Mouse (Mus musculus) CH12.LX (cell line): ENCODE measurements at regions not wholly inside any gene's neighbourhood (a gene's known extent, or its start where the extent isn't known, plus 50 kb on each side); places are given as distances from the start of the nearest gene placed in this dataset.

ENCODE experiments used
- DNase-seq: peaks from one replicate; pipeline ENCODE4 v3.0.0-alpha.2; 2013; ENCODE audit errors: extremely low read depth
- H3K27ac ChIP-seq: 2 replicates; pipeline ENCODE4 v1.5.1; 2012; ENCODE audit warnings: low read depth, mild to moderate bottlenecking, control low read depth, moderate library complexity; ENCODE audit not compliant: insufficient read depth
- H3K27me3 ChIP-seq: replicated peaks from 2 replicates; pipeline ENCODE3; 2012; ENCODE audit warnings: inconsistent platforms
- H3K36me3 ChIP-seq, 2 experiments: replicated peaks in 1 of 2; 2 replicates each; pipeline versions ENCODE3 to v1.6.1; 2012; ENCODE audit warnings: inconsistent platforms in 1 of 2, low read length in 1 of 2, mild to moderate bottlenecking in 1 of 2, mixed read lengths in 1 of 2, moderate library complexity in 1 of 2; ENCODE audit not compliant: control insufficient read depth in 1 of 2, insufficient read depth in 1 of 2
- H3K4me1 ChIP-seq, 2 experiments: 2 replicates each; pipeline ENCODE4 v1.6.1; 2012; ENCODE audit warnings: inconsistent platforms in 1 of 2, moderate library complexity in 1 of 2; ENCODE audit not compliant: insufficient read depth in 2 of 2, control insufficient read depth in 1 of 2
- H3K4me2 ChIP-seq: 2 replicates; pipeline ENCODE4 v1.6.1; 2012; ENCODE audit warnings: low read depth, mild to moderate bottlenecking, control low read depth; ENCODE audit not compliant: poor library complexity, insufficient read depth, severe bottlenecking
- H3K4me3 ChIP-seq, 3 experiments: fragments of 150-350 bp in 1 of 3; sonication (generic) in 1 of 3; replicated peaks in 1 of 3; 2 replicates each; pipeline versions ENCODE3 to v1.5.1; 2011 to 2012; ENCODE audit warnings: low read depth in 2 of 3, low read length in 2 of 3, mild to moderate bottlenecking in 2 of 3, moderate library complexity in 2 of 3, control low read depth in 1 of 3, improper control_type of control experiment in 1 of 3, inconsistent platforms in 1 of 3, mixed read lengths in 1 of 3; ENCODE audit not compliant: poor library complexity in 1 of 3
- H3K79me2 ChIP-seq: replicated peaks from 2 replicates; pipeline ENCODE4 v1.6.1; 2012; ENCODE audit warnings: mild to moderate bottlenecking, moderate library complexity; ENCODE audit not compliant: control insufficient read depth, poor library complexity, insufficient read depth, severe bottlenecking; ENCODE audit errors: extremely low read depth
- H3K9ac ChIP-seq: 2 replicates; pipeline ENCODE4 v1.6.1; 2012; ENCODE audit warnings: low read depth, mild to moderate bottlenecking, control low read depth, moderate library complexity; ENCODE audit not compliant: insufficient read depth
- H3K9me3 ChIP-seq: replicated peaks from 2 replicates; pipeline ENCODE3; 2012; ENCODE audit warnings: low read length, inconsistent platforms, mixed read lengths
- CHD1 ChIP-seq: IDR thresholded peaks from 2 replicates; pipeline ENCODE4 v1.6.1; 2012; ENCODE audit warnings: low read depth, low read length, improper control_type of control experiment, inconsistent platforms
- CHD2 ChIP-seq: IDR thresholded peaks from 2 replicates; pipeline ENCODE4 v1.6.1; 2011; ENCODE audit warnings: low read length, improper control_type of control experiment
- CTCF ChIP-seq, 2 experiments: IDR thresholded peaks in 1 of 2; conservative IDR thresholded peaks in 1 of 2; 2 replicates each; pipeline ENCODE4 v1.5.1; 2011 to 2012; ENCODE audit warnings: low read depth in 2 of 2, low read length in 2 of 2, improper control_type of control experiment in 1 of 2, inconsistent platforms in 1 of 2, mild to moderate bottlenecking in 1 of 2, moderate library complexity in 1 of 2
- ELF1 ChIP-seq: IDR thresholded peaks from 2 replicates; pipeline ENCODE4 v1.6.1; 2014; ENCODE audit warnings: low read depth, mild to moderate bottlenecking, inconsistent platforms, low read length, improper control_type of control experiment
- ETS1 ChIP-seq: conservative IDR thresholded peaks from 2 replicates; pipeline ENCODE4 v1.6.1; 2012; ENCODE audit warnings: low read depth, mild to moderate bottlenecking, inconsistent platforms, low read length, improper control_type of control experiment, moderate library complexity
- GABPA ChIP-seq: IDR thresholded peaks from 2 replicates; pipeline ENCODE4 v1.6.1; 2012; ENCODE audit warnings: low read depth, low read length, improper control_type of control experiment, inconsistent platforms; ENCODE audit not compliant: insufficient replicate concordance
- HCFC1 ChIP-seq: IDR thresholded peaks from 2 replicates; pipeline ENCODE4 v1.6.1; 2012; ENCODE audit warnings: low read depth, mild to moderate bottlenecking, inconsistent platforms, low read length, improper control_type of control experiment
- IRF4 ChIP-seq: IDR thresholded peaks from 2 replicates; pipeline ENCODE4 v1.6.1; 2014; ENCODE audit warnings: low read depth, mild to moderate bottlenecking, inconsistent platforms, low read length, improper control_type of control experiment
- JUN ChIP-seq: IDR thresholded peaks from 2 replicates; pipeline ENCODE4 v1.6.1; 2011; ENCODE audit warnings: low read depth, mild to moderate bottlenecking, low read length, improper control_type of control experiment, moderate library complexity; ENCODE audit not compliant: insufficient read depth
- KAT2A ChIP-seq: IDR thresholded peaks from 2 replicates; pipeline ENCODE4 v1.6.1; 2012; ENCODE audit warnings: low read length, improper control_type of control experiment, inconsistent platforms; ENCODE audit not compliant: insufficient replicate concordance
- MXI1 ChIP-seq: IDR thresholded peaks from 2 replicates; pipeline ENCODE4 v1.6.1; 2011; ENCODE audit warnings: mild to moderate bottlenecking, low read depth, low read length, improper control_type of control experiment
- NELFE ChIP-seq: IDR thresholded peaks from 2 replicates; pipeline ENCODE4 v1.6.1; 2011; ENCODE audit warnings: low read depth, low read length, improper control_type of control experiment
- PAX5 ChIP-seq: IDR thresholded peaks from 2 replicates; pipeline ENCODE4 v1.6.1; 2012; ENCODE audit warnings: low read length, inconsistent platforms, mixed read lengths
- POLR2AphosphoS2 ChIP-seq: IDR thresholded peaks from 2 replicates; pipeline ENCODE4 v1.6.1; 2011; ENCODE audit warnings: low read depth, low read length, improper control_type of control experiment
- RAD21 ChIP-seq: IDR thresholded peaks from 2 replicates; pipeline ENCODE4 v1.6.1; 2011; ENCODE audit warnings: low read depth, mild to moderate bottlenecking, low read length, improper control_type of control experiment, moderate library complexity
- RCOR1 ChIP-seq: conservative IDR thresholded peaks from 2 replicates; pipeline ENCODE4 v1.6.1; 2012; ENCODE audit warnings: low read depth, mild to moderate bottlenecking, inconsistent platforms, low read length, improper control_type of control experiment
- SIN3A ChIP-seq: IDR thresholded peaks from 2 replicates; pipeline ENCODE4 v1.6.1; 2012; ENCODE audit warnings: low read length, improper control_type of control experiment, inconsistent platforms
- TBP ChIP-seq: conservative IDR thresholded peaks from 2 replicates; pipeline ENCODE4 v1.6.1; 2011; ENCODE audit warnings: low read depth, low read length, improper control_type of control experiment
- UBTF ChIP-seq: IDR thresholded peaks from 2 replicates; pipeline ENCODE4 v1.6.1; 2012; ENCODE audit warnings: low read depth, mild to moderate bottlenecking, inconsistent platforms, low read length, improper control_type of control experiment, moderate library complexity
- USF1 ChIP-seq: IDR thresholded peaks from 2 replicates; pipeline ENCODE4 v1.6.1; 2014; ENCODE audit warnings: low read depth, mild to moderate bottlenecking, inconsistent platforms, low read length, improper control_type of control experiment
- USF2 ChIP-seq: conservative IDR thresholded peaks from 2 replicates; pipeline ENCODE4 v1.6.1; 2011; ENCODE audit warnings: low read depth, low read length, improper control_type of control experiment
- ZC3H11A ChIP-seq: IDR thresholded peaks from 2 replicates; pipeline ENCODE4 v1.6.1; 2012; ENCODE audit warnings: low read depth, mild to moderate bottlenecking, inconsistent platforms, low read length, improper control_type of control experiment
- ZMIZ1 ChIP-seq: IDR thresholded peaks from 2 replicates; pipeline ENCODE4 v1.6.1; 2012; ENCODE audit warnings: low read depth, mild to moderate bottlenecking, inconsistent platforms, low read length, improper control_type of control experiment
- ZNF384 ChIP-seq: IDR thresholded peaks from 2 replicates; pipeline ENCODE4 v1.6.1; 2012; ENCODE audit warnings: low read depth, low read length, improper control_type of control experiment, inconsistent platforms
- dilution Hi-C: fragments of 300-500 bp; cut with MboI; formaldehyde crosslinking; loops from 2 replicates; pipeline ENCODE4 v1.14.3; 2020; ENCODE audit warnings: low sequenced_read_pairs; ENCODE audit not compliant: extremely low pct_unique_long_range_greater_than_20kb, extremely low pct_ligation_motif_present
- in situ Hi-C: fragments of 300-500 bp; cut with MboI; formaldehyde crosslinking; loops from 3 replicates; pipeline ENCODE4 v1.14.3; 2019; ENCODE audit warnings: low sequenced_read_pairs, low pct_ligation_motif_present, low pct_unique_long_range_greater_than_20kb, mixed read lengths

DNA sequence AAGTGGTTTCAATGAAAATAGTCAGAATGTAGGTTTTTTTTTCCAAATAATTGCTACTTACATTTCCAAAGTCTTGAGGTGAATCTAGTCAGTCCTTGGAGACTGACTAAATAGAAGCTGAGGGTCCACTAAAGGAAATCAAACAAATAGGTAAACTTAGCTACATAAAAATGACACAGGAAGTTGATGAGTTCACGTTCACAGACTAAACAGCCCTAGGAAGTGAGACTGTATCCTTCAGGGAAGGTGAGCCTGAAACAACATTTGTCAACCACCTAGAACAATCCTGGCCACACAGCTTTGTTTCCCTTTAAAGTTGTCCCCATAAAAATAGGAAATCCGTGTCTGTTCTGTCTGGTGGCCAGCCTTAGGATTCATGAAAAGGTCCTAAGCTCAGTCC lies 140.0 kb downstream of the Tmsb4x start:
- no peaks in the 10 kb centered on the region for H3K27me3 ChIP-seq
- H3K79me2 ChIP-seq: no peaks in the 10 kb centered on the region
- TF ChIP-seq SIN3A: no peak
- no peak overlapping the region for H3K27ac ChIP-seq
- in situ Hi-C loops: no loop called here
- no peaks in the 10 kb centered on the region for H3K9me3 ChIP-seq
- H3K36me3 ChIP-seq: no peaks in the 10 kb centered on the region
- dilution Hi-C loops: no loop called here
- DNase-seq: no peak
- H3K4me1 ChIP-seq: peaks cover 0 to 29% of the 10 kb centered on the region in 2 experiments; a peak in 2 of 4 replicates
- no peak overlapping the region for H3K4me2 ChIP-seq
- H3K9ac ChIP-seq: no peak overlapping the region
- no peak overlapping the region for H3K4me3 ChIP-seq

DNA sequence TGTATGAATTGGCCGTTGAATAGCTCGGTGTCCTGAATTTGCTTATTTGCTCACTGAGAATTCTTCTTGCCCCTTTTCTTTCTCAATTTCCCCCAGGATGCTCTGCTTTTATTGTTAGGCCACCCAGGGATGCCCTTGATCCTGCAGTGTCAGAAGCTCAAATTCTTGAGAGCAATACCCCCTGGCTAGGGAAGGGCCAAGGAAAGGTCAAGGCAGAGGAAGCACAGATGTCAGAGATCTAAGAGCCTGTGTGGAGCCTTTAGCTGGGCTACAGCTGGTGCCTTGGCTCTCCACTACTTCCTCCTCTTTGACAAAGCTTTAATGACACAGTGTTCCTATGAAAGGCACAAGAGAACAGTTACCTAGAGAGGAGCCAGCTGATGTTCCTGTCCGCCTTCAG lies 141.2 kb downstream of the Tmsb4x start:
- Histone ChIP-seq H3K4me3 (no peak overlapping the region), H3K36me3 (no peaks in the 10 kb centered on the region), H3K79me2 (no peaks in the 10 kb centered on the region), H3K9ac (no peak overlapping the region), H3K4me1 (peaks cover 0 to 19% of the 10 kb centered on the region in 2 experiments; a peak in 2 of 4 replicates), H3K27me3 (no peaks in the 10 kb centered on the region), H3K9me3 (no peaks in the 10 kb centered on the region), H3K4me2 (no peak overlapping the region), H3K27ac (no peak overlapping the region)
- in situ Hi-C loops: no loop called here
- no peak for DNase-seq
- dilution Hi-C loops: no loop called here
- TF ChIP-seq CTCF (conservative IDR thresholded peaks at IDR 0.05 in 1 of 2, IDR thresholded peaks at IDR 0.05 in 1 of 2; ENCODE audit: low read depth in 2 of 2, low read length in 2 of 2): no peak
- TF ChIP-seq KAT2A: no peak
- no peak for TF ChIP-seq UBTF
- no peak for TF ChIP-seq CHD1
- TF ChIP-seq GABPA: no peak
- TF ChIP-seq IRF4: no peak
- no peak for TF ChIP-seq RAD21
- TF ChIP-seq RCOR1: no peak
- no peak for TF ChIP-seq ZC3H11A

DNA sequence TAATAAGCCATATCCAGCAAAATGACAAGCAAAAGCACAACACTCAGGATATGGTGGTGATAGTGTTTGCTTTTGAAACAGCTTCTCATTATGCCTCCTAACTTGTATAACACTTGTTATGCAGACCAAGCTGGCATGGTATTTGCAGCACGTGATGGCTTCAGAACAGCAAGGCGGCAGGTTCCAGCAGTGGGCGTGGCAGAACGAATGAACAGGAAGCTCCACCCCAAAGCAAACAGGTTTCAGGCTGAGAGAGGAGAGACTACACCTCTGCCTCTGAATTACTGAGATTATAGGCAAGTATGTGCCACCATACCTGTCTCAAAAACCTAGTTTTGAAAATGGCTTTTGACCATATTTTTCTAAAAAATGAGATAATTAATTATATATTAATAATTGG lies 145.2 kb downstream of the Tmsb4x start:
- no peak for DNase-seq
- H3K27me3 ChIP-seq: no peaks in the 10 kb centered on the region
- no peaks in the 10 kb centered on the region for H3K36me3 ChIP-seq
- no peaks in the 10 kb centered on the region for H3K9me3 ChIP-seq
- no peaks in the 10 kb centered on the region for H3K79me2 ChIP-seq
- H3K4me3 ChIP-seq: no peak overlapping the region
- no peak overlapping the region for H3K4me2 ChIP-seq
- no peak overlapping the region for H3K27ac ChIP-seq
- TF ChIP-seq HCFC1 (no peak), POLR2AphosphoS2 (no peak), JUN (no peak), PAX5 (no peak), ZNF384 (no peak), SIN3A (no peak), MXI1 (no peak), NELFE (no peak), ZMIZ1 (no peak), UBTF (no peak), USF1 (no peak), ETS1 (no peak), TBP (no peak), USF2 (no peak), GABPA (no peak), RAD21 (no peak), CHD2 (no peak), ELF1 (no peak)
- dilution Hi-C loops: no loop called here
- in situ Hi-C loops: no loop called here
- H3K9ac ChIP-seq: no peak overlapping the region
- peaks cover 0 to 15% of the 10 kb centered on the region in 2 experiments; a peak in 2 of 4 replicates for H3K4me1 ChIP-seq
